Mouse (Mus musculus) left cerebral cortex, adult 2 months (tissue): ENCODE measurements around the gene Ptprm. TPM values are rescaled to one million over a fixed set of nuclear protein-coding genes. Genes with fewer than 3 reads are reported as not detected.

Experiments
- DNase-seq, 2 experiments: peaks; one replicate each; pipeline ENCODE4 v3.0.0; 2021 to 2022; ENCODE audit warnings: low spot score in 2 of 2, mixed read lengths in 1 of 2; ENCODE audit errors: extremely low spot score in 1 of 2
- H3K27ac ChIP-seq: fragments of 200-600 bp; 2 replicates; pipeline ENCODE4 v1.8.1; 2022
- H3K4me3 ChIP-seq: fragments of 200-600 bp; 2 replicates; pipeline ENCODE4 v1.8.1; 2022
- CTCF ChIP-seq: fragments of 200-600 bp; IDR thresholded peaks from 2 replicates; pipeline ENCODE4 v1.8.1; 2022; ENCODE audit warnings: antibody characterized with exemption, mild to moderate bottlenecking, moderate library complexity
- intact Hi-C: fragments of 180-260 bp; cut with DNase I; formaldehyde crosslinking; loops from one replicate; pipeline ENCODE4 v1.15.1; 2025
- total RNA-seq, 2 experiments: library from RNA; stranded (reverse); gene quantifications; 2 replicates each; pipeline ENCODE4 v1.2.3; 2021

The Ptprm gene
- total RNA-seq, 2 experiments from 2014 or later = 37.6 to 42.5 TPM

DNA sequence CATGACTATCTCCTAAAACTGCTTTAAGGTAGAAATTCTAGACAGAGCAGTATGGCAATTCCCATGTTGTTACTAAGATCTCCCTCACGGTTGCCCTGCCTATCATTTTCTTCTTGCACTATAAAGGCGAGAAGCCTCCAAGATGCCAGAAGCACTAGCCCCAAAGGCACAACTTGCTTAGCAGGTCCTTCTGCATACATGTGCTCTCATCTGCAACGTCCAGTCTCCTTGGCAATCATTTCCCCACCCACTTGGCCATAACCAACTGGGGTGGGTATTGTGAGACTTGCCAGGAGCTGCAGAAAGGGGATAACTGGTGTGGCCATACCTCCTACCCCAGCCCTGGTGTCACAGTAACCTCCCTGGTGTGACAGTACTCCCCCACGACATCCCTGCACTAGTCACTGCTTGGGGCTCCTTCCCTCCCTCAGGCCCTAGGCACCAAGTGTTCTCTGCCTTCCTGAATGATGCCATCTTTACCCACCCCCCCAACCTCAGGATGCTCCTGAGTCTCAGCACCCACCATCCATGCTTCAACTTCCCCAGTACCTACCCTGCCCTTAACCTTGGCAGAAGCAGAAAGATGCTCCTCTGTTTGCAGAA is 108.9 kb downstream of the Ptprm start:
- intact Hi-C loops = no loop called here
- Histone ChIP-seq H3K4me3 (no peak overlapping the region), H3K27ac (no peak overlapping the region)
- no peak for DNase-seq
- no peak for TF ChIP-seq CTCF

DNA sequence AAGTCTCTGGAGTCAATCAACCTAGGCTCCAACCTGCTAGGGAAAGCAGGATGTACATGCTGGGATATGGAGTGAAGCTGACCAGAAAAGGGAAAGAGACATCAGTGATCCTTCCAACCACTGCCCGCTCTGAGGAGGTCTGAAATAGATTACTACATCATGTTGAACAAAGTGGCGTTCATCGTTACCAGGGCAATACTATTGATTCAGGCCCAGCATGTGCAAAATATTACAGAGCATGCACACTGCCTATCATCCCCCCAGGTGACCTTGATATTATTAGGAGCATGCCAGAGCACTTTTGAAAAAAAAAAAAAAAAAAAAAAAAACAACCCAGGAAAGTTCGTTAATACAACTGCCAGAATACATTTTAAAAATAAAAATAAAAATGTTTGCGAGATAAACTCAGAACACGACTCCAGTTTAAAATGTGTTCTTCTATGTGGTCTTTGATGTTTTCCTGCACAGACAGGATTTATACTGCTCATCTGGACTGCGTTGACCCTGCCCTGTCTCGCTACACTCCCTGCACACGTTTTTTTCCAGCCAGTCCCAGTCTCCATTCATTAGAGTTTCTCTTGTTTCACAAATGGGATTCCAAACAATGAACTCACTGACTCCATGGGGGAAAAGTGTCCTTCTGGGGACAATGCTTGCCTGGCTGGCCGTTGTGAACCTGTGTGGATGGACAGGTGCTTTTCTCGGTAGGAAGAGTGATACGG is 111.3 kb downstream of the Ptprm start:
- Histone ChIP-seq H3K27ac (no peak overlapping the region), H3K4me3 (no peak overlapping the region)
- TF ChIP-seq CTCF = no peak
- DNase-seq = no peak
- intact Hi-C loops = no loop called here

DNA sequence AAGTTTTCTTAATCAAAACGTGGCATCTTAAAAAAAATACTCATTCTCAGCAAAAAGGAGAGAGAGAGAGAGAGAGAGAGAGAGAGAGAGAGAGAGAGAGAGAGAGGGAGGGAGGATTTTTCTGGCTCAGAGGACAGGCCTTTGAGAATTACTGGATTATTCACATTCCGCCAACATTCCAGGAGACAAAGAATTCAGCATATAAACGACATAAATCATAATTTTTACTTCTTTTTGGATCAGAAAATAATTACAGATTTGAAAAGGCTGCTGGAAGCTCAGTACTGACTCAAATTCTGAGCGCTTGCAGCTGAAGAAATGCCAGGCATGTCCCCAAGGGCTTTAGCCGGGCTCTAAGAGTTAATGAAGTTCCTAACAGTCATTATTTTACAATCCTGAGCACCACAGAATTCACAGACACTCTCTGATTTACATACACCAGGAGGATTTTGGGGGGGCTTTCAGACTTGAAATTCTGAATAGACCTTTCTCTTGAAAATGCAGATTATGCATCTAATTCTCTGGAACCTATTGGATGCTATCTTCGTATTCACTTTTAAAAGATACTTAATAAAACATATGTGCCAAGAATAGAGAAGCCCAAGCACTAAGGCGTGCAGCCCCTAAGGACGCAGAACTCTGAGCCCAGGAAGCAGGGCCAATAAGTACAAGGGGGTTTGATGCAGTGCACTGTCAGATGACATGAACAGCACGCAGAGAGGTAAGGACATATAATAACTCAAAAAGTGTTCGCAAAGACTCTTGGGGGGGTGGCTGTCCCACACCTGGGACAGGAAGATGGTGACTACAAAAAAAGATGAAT is 112.1 kb downstream of the Ptprm start:
- intact Hi-C loops = no loop called here
- Histone ChIP-seq H3K27ac (no peak overlapping the region), H3K4me3 (no peak overlapping the region)
- no peak for DNase-seq
- TF ChIP-seq CTCF = no peak

DNA sequence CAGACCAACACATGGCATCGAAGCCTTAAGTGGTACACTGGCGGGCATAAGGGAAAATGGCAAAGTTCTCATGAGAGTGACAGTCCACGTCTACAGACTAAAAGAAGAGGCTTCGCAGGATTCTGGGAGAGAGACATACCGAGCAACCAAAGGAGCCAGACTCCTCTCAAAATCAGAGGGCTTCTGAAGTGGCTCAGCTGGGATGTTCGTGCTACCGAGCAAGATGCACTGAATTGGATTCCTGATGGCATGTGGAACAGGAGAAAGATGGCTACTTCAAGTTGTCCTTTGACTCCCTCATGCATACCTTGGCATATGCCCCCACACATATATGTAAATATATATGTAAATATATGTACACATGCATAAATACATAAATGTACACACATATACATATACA is 115.4 kb downstream of the Ptprm start:
- no peak for DNase-seq
- no peak for TF ChIP-seq CTCF
- Histone ChIP-seq H3K4me3 (no peak overlapping the region), H3K27ac (no peak overlapping the region)
- intact Hi-C loops = no loop called here

DNA sequence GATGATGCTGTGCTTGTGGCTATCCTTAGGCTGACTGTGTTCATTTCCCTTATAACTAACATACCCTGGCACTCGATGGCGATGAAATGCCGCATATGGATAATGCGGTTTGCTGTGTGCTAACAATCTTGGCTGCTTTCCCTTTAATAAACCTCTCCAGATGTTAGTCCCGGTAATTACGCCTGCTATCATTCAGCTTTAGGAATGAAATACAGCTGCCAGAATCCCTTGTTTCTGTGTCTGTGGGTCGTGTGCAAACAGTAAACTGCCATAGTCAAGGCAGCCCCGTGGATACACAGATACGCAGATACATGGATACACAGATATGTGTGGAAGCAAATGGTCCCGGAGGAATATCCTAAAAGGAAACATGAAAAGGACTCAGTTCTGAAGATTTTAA is 116.8 kb downstream of the Ptprm start:
- Histone ChIP-seq H3K27ac (no peak overlapping the region), H3K4me3 (no peak overlapping the region)
- no peak for DNase-seq
- intact Hi-C loops = no loop called here
- no peak for TF ChIP-seq CTCF

DNA sequence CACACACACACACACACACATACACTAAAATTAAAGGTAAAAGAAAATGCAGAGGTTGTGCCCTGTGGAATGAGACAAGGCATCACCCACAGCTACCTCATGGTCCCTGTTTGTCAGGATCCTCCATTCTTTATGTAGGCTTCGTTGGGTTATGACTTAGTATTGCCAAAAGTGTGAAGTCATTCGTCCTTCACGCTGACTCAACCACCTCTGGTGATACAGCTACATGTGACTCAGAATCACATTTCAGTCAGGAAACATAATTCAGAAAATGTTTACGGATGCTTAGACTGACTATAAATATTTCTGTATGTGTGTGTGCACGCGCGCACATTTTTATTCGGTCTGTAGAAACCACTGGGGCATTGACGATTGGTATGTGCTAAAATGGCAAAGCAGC is 121.2 kb downstream of the Ptprm start:
- TF ChIP-seq CTCF = no peak
- Histone ChIP-seq H3K4me3 (no peak overlapping the region), H3K27ac (no peak overlapping the region)
- DNase-seq = no peak
- intact Hi-C loops = no loop called here

DNA sequence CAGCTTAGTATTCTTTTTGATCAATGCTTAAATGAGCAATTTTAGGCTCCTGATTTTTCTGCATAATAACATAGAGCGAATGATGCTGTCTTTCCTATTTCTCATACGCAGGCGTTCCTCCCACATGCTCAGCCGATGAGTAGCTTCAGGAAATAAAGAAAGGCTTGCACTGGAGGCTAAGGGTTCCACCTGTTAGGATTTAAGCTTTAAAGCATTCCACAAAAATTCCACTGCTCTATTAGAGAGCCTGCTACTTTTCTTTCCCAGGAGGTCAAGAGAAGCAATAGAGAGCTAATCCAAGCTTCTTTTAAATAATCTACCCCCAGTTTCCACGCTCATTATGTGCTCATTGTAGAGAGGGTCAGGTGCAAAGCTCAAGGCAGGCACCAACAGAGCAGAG is 127.3 kb downstream of the Ptprm start:
- Histone ChIP-seq H3K27ac (no peak overlapping the region), H3K4me3 (no peak overlapping the region)
- intact Hi-C loops = no loop called here
- no peak for TF ChIP-seq CTCF
- DNase-seq = no peak

DNA sequence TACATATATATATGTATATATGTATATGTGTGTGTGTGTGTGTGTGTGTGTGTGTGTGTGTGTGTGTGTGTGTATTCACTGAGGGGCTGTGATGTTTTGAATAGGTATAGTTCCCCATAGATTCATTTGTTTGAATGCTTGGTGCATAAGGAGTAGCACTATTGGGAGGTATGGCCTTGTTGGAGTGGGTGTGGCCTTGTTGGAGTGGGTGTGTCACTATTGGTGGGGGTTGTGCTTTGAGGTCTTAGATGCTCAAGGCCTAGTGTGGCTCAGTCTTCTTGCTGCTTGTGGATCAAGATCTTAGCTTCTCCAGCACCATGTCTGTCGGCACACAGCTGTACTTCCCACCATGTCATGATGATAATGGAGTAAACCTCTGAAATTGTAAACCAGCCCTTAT is 138.9 kb downstream of the Ptprm start:
- no peak for TF ChIP-seq CTCF
- intact Hi-C loops = no loop called here
- Histone ChIP-seq H3K27ac (no peak overlapping the region), H3K4me3 (no peak overlapping the region)
- DNase-seq = no peak

DNA sequence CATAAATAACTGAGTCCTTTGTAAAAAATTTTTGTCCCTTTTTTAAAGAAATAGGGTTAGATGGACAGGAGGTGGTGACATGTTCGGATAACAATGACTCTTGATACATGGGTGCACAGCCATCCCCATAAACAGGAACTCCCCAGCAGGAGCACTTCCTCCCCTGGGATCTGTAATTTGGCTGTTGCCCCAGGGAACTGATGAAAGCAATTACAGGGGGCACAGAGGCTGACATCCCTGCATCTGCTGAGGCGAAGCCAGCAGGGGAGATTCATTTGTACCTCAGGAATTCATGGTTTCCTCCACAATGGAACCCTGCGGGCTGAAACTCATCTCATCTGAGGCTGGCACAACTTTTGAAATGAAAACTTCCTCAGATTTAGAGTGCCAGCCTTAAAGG is 140.5 kb downstream of the Ptprm start:
- no peak overlapping the region for H3K27ac ChIP-seq
- no peak overlapping the region for H3K4me3 ChIP-seq
- intact Hi-C loops = no loop called here
- no peak for TF ChIP-seq CTCF
- no peak for DNase-seq

DNA sequence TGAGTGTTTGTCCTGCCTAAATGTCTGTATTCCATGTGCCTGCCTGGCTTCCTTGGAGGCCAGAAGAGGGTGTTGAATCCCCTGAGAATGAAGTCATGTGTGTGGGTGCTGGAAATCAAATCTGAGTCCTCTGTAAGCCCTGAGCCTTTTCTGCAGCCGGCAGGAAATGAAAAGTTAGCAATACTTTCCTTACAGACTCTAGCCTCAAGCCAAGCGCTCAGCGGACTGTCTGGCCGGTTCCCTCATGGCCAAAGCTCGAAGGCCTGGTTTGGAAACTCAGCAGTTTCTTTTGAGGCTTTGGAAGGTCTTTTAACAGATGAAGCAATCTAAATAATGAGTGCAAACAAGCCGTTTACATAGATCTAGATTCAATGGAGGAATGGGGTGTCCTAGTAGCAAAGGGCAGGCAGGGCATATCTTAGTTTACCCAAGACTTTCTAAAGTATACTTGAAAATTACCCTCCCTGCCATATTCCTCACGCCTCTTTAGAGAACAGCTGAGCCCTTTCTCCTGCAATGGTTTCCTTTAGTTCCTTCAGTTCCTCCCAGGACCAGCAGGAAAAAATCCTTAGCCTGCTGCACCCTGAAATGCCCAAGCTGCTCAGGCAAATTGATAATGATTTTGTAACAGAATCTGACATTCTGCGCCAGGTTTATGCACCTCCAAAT is 144.4 kb downstream of the Ptprm start:
- TF ChIP-seq CTCF = no peak
- H3K27ac ChIP-seq = no peak overlapping the region
- DNase-seq = no peak
- no peak overlapping the region for H3K4me3 ChIP-seq
- intact Hi-C loops = loop anchor here (10.0 kb wide), 1 partner anchor 135 kb away; no protein-coding TSS in a partner anchor

DNA sequence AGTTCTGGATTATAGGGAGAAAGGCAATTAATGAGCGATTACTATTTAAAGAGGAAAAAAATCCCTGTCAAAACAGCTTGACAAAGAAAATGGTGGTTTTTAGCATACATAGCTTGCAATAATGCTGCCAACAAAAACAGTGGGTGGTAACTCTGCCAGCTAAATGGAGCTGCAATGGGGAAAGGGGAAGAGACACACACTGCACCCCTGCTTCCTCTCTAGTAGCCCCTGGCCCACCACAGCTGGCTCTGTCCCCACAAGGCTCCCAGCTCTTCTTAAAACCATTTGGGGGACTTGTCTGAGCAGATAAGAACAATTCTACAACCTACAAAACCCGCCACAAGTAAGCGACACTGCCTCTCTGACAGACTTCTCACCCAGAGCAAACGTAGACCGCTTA is 145.7 kb downstream of the Ptprm start:
- no peak overlapping the region for H3K4me3 ChIP-seq
- no peak for TF ChIP-seq CTCF
- H3K27ac ChIP-seq = no peak overlapping the region
- no peak for DNase-seq
- intact Hi-C loops = loop anchor here (10.0 kb wide), 1 partner anchor 136 kb away; no protein-coding TSS in a partner anchor

DNA sequence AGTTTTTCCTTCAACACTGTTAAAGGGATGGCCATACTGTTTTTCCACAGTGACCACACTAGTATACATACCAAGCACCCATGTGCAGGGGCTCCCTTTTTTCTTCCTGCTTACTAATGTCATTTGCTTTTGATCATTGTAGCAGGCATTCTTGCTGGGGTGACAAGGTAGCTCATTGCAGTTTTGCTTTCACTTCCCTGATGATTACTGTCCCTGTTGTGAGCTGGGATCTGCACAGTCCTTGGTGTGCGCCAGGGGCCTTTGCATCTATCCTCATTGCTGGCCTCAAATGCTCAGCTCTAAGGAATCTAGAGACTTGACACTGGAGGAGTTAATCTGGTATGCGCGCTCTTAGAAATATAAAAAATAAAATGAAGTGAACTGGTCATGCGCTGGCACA is 147.3 kb downstream of the Ptprm start:
- no peak overlapping the region for H3K27ac ChIP-seq

More for the DNA sequence above, 147.3 kb downstream of the Ptprm start:
- H3K4me3 ChIP-seq = no peak overlapping the region
- no peak for DNase-seq
- intact Hi-C loops = loop anchor here (10.0 kb wide), 1 partner anchor 138 kb away; no protein-coding TSS in a partner anchor
- no peak for TF ChIP-seq CTCF
